Mouse (Mus musculus) retina, embryonic 14.5 days (tissue): ENCODE measurements at regions not wholly inside any gene's neighbourhood (a gene's known extent, or its start where the extent isn't known, plus 50 kb on each side); places are given as distances from the start of the nearest gene placed in this dataset.

Source experiments
- DNase-seq: peaks from one replicate; pipeline ENCODE4 v3.0.0-alpha.2; 2015; ENCODE audit warnings: low spot score

DNA sequence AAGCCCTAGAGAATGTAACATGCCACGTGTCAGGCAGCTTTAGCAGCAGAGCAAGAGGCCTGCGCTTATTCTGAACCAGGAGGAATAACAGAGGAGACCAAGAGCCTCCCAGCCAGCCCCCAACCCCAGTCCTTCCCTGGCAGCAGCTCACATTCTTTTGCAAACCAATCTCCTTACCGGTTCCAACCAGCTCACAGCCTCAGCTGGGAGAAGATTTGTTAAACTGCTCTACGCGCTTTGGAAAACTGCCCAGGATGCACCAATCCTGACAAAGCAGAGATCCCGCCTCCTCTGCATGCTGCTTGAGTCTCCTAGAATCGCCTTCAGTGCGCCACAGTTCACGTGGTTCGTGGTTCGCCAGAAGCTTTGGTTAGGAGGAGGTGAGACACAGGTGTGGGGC is 51.8 kb downstream of the Gm9376 start:
- DNase-seq: no peak

DNA sequence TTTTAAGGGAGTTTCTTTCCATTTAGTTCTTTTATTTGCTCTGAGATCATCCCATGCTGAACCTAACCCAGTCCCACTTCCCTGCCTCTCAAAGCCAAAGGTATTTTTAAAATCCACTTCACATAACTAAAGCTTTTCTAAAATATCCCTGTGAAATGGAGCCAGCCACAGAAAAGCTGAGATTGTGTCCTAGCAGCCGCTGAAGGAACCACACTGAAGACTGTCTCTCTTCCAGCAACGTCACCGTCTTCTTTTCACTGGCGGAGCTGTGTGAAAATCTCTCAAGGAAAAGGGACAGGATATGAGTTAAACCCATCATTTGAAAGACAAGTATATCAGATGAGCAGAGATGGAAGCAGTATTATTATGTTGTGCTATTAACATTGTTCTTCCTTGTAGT is 53.3 kb downstream of the Gm9376 start:
- no peak for DNase-seq

DNA sequence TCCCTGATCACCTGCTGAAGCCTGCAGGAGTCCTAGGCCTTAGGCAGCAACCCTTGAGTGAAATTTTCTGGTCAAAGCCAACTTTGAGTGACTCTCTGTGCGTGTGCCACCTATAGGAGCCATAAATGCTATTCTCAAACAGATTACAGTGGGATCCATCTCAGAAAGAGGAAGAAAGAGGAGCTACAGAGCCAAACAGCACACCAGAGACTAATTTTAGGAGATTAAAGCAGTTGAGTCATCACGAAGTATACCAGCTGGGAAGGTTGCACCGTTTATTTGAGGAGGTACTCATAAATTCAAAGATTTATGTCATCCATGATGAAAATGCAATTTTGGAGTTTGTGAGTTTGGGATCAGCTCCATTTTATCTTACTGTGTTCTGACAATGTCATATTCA is 54.3 kb downstream of the Gm9376 start:
- no peak for DNase-seq

DNA sequence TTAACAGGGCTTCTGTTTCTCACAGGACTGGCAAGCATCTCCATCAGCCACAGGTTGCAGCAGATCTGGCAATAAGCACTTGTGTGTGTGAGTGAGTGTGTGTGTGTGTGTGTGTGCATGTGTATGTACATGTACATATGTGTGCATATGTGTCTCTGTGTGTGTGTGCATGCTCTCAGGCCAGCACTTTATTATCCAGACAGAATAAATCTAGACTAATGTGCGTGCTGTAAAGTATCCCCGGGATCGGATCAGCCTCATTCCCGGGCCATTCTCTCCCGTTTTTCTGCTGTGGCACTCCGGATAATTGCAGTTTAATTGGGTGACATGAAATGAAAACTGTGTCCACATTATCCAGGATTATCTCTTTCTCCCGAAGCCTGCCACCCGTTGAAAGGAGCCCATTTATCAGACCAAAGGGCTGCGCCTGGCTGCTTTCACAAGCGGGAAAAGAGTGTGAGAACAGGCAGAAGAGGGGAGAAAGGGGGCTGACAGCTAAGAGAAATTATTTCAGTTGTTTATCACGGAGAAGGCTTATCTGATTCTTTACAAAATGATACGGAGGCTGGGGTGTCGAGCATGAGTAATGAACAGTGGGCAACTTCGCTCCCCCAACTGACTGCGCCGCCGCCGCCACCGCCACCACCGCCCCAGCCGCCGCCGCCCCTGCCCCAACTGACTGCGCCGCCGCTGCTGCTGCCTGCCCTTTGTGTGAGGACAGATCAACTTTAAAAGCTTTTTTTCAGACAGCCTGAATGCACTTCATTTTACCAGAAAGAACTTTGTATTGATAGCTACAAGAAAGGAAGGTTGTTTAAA is 55.5 kb downstream of the Gm9376 start:
- DNase-seq: peak; percentile 39

DNA sequence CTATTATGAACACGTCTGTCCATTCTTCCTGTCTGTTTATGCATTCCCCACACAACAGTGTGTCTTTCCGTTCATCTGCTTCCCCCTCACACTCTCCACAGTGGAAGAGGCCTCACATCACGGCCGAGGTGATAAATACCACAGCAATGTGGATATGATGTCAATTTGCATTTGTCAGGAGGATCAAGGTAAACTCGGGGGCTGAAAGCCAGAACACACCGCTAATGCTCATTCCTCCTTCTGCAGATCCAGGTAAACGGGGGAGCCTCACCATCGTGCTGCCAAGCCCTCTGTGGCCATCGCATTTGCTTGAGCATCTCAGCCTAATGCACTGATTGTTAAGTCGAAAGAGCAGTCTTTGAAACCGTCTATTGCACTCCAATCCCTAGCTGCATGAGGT is 56.1 kb downstream of the Gm9376 start:
- peak; percentile 35 for DNase-seq

DNA sequence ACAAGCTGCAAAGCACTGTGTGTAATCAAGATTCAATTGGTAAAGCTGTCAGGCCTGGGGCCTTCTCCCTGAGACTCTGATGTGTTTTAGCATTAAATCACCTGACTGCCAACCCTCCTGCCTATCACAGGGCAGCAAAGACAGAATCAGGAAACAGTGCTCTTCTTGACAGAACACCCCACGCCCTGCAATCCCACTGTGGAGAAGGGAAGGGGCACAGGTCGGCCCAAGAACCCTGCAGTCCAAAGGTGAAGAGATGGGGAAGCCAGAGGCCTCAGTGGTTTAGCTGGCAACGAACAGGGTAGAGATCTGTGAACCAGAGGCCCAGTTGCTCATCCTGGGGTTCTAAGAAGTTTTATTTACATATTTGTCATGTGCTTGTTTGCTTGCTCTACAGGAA is 71.3 kb downstream of the Gm9376 start:
- no peak for DNase-seq

DNA sequence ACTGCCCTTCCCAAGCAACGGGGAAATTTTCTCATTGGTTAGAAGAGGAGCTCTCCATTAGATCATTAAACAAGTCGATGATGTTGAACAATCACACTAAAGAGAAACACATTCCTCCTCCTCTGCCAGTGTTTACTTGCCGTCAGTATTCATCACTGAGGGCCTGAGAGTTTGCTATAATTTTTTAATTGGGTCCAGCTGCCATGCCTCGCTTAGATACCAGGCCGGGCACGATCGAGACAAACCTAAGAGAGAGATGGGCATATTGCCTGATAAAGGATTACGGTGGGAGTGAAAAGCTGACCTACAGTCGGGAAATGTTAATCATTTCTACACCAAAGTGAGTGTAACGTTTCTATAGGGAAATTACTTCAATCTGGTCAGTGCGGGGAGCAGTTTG is 96.2 kb downstream of the Gm9376 start:
- no peak for DNase-seq

DNA sequence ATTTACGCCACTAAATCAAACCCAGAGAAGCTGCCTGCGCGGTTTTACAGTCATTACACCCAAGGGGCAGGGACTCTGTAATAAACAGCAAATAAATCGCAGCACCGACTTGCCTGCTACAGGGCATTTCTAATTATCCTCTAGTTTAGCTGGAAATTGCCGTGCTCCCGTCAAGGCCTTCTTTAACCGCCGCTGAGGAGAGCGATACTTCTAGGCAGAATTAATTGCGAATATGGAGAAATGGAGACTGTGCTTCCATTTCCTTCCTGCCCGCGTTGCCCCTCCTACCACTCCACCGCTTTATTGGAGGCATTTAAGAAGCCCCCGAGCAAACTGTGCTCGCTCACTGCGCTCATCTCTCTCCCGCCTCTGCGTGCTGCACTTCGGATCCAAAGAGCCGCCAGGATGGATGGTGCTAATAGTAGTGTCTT is 96.6 kb downstream of the Gm9376 start:
- no peak for DNase-seq

DNA sequence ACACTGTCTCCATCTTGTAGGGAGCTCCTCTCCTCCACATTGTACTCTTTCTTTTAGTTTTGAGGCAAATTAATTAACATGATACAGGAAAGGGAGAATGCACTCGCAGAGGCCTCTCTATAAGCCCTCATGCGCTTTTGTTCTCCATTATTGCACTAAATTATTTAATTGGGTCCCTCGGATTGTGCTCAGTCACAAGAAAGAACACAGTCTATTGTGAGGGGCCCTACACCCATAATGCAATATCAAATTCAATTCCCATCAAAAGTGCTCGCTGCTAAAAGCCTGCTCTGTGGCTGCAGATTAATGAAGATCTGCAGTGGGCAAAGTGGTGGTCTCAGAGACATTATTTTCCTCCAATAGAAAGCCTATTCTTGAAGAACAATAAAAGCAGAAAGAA is 99.8 kb downstream of the Gm9376 start:
- peak; percentile 84 for DNase-seq

DNA sequence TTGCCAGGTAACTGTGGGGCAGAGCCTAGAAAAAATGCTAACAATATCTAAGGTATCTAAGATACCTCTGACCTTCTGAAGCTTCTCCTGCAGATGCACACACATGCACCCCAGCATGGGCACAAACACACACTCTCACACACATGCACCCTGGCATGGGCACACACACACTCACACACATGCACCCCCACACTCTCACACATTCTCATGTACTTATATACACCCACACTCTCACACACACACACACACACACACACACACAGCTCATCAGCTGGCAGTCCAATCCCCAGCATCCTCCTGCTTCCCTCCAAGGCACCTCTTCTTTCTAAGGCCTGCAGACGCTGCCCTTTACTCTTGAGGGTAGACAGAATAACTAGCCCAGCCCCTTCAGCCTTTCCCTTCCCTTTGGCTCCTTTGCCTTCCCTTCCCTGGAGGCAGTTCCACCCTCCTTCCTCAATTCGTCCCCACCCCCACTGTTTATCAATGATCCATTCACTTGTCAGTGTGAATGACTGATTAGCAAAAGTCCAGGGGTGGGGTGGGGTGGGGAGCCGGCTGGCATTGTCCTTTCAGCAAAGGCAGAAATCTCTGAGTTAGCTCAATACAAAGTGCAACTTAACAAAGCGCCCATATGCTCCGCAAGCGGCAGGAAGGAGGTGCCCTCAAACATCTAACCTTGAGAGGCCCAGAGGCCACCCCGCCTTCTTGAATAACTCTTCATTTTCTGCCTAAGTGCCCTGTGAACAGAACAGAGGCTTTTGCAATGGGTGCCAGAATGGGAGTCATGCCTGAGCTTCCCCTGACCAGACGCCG is 102.1 kb downstream of the Gm9376 start:
- peak; percentile 21 for DNase-seq

DNA sequence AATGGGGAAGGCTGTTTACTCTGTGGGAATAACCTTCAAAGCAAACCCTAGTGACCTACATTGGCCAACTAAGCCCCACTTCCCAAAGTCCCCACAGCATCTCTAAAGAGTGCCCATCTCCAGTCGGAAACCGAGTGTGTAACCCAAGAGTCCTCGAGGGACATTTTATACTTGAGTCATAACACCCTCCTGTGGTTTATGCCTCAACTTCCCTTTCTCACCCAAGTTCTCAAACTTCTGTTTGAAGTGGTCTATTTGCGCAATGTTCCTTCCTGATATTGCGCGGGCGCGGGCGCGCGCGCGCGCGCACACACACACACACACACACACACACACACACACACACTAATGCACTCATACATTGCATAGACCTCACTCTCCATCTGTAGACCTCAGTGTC is 104.6 kb downstream of the Gm9376 start:
- no peak for DNase-seq

DNA sequence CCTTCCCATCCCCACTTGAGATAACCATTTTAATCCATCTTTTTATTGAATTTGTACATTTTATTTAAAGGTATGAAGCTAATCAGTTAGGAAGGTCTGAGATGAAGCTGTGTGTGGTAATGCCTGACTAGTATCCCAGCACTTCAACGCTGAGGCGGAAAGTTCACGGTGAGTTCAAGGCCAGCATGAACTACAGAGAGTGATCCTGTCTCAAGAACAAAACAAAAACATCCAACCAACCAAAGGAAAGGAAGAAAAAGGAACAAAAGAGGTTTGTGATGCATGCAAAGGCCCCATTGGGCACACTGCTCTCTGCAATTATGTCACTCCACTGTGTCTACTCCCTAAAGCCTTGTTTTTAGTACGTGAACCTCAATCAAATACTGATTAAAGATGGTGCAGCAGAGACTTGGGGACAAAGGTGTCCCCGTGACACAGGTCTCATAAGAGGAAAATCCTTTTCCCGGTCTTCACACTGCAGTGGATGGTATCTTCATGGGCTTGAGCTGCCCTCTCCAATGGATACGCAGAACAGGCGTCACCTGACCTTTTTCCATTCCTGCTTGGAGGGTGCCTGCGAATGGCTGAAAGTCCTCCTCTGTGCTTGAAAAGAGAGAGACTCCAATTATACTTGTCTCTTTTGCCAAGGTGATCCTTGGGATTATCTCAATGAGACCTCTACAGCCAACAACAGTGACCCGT is 108.2 kb downstream of the Gm9376 start:
- no peak for DNase-seq

DNA sequence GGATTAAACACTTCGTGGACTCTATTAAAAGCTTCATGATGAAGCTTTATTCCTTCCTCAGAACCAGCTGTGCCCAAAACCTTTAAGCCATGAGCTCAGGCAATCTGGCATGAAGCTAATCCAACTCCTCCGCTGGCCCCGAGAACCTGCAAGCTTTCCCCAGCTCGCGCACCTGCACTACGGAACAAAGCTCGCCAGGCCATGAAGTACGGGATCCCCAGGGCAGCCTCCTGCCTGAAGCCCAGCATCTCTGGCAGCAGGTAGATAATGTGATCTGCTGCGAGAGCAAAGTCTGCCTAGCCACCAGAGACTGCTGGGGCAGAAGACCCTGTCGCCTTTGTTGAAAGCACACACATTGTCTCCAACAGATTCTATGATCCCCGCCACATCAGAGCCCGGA is 108.9 kb downstream of the Gm9376 start:
- no peak for DNase-seq

DNA sequence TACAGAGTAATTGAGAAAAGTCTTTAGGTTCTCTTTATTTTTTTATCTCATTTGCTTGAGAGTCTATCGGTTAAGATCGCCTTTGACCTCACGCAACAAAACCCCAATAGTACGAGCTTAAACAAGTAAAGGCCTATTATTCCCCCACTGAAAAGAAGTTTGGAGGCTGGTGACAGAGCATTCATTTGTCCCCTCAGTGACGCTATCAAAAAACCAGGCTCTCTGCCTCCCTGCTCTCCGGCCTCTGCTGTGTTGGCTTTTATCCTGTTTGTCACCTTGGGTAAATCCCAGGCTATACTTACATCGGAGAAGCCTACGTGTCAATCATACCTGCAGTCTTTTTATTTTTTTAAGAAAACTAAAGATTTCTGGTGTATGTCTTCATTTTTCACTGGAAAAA is 112.9 kb downstream of the Gm9376 start:
- no peak for DNase-seq

DNA sequence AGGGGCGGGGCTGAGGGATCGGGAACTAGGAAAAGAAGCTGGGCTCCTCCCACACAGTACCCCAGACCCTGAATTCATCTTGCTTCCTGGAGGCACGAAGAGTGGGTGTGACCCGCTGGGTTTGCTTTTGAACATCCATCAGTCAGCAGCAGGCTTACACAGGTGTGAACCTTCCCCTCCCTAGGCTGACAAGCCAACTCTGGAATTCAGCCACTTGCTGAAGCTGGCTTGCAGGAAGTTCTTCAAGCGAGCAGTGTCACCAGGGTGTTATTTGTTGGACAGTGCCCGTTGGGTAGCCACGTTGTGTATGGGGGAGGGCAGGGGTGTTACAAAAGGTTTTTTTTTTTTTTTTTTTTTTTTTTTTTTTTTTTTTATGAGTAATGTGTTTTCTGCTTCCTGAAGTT is 118.8 kb downstream of the Gm9376 start:
- DNase-seq: peak; percentile 28

DNA sequence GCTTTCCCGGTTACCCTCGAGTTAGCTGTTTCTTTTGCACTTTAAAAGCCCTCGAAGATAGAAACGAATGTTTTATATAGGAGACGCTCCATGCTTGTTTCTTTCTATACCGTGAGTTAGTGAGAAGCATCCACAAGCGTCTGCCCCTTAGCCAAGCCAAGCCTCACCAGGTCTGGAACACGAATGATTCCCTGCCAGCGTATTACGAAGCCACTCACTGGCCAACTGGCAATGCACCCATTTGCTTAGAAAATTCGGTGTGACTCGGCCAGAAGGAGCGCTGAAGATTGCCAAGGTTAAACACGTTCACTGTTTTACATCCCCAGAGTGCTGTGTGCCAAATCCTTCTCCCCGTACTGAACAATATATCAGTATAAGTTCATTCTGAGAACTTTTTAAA is 121.3 kb downstream of the Gm9376 start:
- DNase-seq: no peak

DNA sequence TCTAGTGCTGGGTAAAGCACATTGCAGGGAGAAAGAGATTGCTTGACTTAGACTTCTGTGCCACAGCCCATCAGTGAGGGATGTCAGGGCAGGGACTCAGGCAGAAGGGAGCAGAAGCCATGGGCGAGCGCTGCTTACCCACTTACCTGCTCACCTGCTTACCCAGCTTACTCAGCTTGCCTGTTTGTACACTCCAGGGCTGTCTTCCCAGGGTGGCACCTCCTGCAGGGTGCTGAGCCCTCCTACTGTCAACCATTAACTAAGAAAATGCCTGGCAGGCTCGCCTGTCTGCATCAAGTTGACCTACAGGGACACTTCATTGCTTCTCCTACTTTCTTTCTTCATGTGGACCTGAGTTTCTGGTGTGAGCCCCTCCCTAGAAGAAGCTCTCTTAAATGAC is 124.0 kb downstream of the Gm9376 start:
- no peak for DNase-seq

DNA sequence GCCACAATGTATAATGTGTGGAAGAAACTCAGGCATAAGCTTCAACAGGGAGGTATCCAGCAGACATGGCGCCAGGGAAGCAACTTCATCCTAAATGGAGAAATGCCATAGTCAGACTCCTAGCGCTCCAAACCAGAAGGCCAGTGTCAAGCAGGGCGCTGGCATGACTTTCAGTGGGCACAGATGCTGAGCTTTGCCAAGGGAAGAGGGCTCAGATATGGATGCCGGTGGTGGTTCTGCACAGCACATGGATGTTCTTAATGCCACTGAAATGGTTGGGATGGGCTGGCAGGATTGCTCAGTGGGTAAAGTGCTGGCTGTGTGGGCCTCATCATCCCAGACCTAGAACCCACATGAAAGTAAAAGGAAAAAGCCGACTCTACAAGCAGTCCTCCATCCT is 124.8 kb downstream of the Gm9376 start:
- no peak for DNase-seq

DNA sequence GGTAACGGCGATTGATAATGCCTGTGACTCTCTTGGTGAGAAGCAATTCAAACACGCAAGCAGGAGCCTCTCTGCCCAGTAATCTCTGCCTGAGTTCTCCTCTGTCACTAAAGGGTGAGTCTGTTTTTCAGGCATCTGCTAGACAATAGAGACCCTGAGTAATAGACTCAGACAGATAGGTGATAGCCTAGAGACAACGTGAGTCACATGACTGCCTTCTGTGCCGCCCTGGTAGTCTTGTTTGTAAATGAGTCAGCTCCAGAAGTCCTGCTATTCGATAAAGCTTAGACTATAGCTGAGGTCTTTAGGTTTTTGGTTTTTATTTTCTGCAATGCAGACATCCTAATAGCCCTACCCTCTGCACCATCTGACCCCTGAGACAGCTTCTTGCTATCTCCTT is 126.9 kb downstream of the Gm9376 start:
- DNase-seq: no peak

DNA sequence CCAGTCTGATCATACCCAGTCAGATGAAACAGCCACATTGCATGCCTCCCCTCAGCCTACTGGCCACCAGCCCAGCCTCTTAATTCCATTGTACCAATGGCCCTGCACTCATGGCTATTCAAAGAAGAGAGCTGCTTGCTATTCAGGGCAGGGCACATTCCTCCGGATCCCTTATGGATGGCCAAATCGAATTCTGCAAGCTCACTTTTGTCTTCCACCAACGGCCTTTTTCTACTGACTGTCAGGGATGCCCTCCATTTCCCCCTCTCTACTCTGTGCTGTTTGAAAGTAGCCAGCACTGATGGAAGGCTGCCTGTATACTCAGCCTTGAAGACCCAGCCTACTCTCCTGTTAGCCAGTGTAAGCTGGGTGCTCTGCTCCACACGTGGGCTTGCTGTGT is 147.5 kb downstream of the Gm9376 start:
- no peak for DNase-seq

DNA sequence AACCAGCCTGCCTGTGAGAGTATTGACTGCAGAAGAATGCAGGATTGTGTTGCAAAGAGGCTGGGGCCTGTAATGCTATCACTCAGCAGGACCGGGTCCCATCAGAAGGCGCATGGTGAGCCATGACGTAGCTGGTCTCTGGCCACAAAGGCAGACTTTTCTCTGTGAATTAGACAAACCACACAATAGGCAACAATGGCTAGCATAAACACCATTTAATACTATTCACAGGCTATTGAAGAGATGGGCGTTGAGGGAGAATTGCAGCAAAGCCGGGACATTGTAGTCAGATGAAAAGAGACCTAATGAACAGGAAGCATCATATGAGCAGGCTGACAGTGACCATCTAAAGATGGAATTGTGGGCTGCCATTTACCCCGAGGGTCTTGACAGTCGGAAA is 149.4 kb downstream of the Gm9376 start:
- no peak for DNase-seq

DNA sequence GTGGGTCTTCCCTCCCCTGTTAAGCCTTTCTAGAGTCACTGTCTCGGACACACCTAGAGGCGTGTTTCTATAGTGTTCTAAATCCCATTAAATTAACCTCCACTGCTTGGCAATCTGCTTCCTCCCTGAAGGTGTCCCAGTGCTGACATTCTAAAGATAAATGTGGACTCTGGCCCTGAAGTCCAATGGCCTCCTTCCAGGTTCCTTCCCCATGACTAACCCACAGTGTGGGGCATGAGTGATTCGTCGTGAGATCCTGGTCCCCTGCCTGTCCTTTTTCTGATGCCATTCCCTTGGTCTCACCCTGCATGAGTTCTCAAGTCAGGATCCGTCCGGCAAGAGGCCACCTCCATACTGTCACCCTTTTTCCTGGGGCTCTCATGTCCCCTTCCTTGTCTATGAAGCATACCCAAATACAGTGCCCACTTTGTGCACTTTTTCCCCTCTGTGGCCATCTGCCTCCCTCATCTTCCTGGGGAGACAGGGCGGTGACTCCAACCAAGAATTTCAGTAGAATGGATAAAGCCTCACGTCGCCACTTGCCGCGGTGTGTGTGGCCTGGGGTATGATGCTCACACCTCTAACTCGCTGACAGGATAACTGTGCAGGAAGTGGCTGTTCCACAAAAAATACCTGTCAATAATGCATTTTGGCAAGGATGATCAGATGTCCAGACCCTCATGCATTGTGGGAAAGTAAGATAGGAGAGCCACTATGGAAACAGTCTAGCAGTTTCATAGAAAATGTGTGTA is 152.9 kb downstream of the Gm9376 start:
- DNase-seq: no peak
